Mouse (Mus musculus) kidney, postnatal 10 days (tissue): ENCODE measurements at regions not wholly inside any gene's neighbourhood (a gene's known extent, or its start where the extent isn't known, plus 50 kb on each side); places are given as distances from the start of the nearest gene placed in this dataset.

ENCODE experiments used
- DNase-seq: peaks from one replicate; pipeline ENCODE4 v3.0.0; 2021; ENCODE audit warnings: mixed read lengths

- peak; percentile 40 for DNase-seq
These were observed 81.3 kb downstream of the Atp6ap1l start for GRCm38 (mm10) chr13:90823877-90824276.

- DNase-seq = no peak
These were observed 83.3 kb downstream of the Atp6ap1l start for GRCm38 (mm10) chr13:90821898-90822297.

- DNase-seq = no peak
These were observed 84.7 kb downstream of the Atp6ap1l start for GRCm38 (mm10) chr13:90820453-90820852.

DNA sequence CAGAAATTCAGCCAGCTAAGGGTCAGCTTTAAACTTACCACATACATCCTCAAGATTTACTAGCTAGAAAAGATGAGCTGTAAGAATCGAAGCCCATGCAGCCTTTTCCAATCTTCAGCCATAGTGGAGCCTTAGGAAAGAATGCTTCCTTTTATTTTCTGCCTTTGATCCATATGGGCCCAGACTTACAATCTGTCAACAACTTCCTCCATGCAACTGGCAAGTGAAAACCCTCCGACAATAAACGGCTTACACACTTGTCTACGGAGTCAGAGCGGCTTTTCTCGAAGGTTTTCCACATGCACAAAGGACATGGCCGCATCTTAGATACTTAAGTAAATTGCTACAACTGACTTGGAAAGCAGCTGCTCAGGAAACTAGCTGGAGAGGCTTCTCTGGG is 85.2 kb downstream of the Atp6ap1l start:
- no peak for DNase-seq

DNA sequence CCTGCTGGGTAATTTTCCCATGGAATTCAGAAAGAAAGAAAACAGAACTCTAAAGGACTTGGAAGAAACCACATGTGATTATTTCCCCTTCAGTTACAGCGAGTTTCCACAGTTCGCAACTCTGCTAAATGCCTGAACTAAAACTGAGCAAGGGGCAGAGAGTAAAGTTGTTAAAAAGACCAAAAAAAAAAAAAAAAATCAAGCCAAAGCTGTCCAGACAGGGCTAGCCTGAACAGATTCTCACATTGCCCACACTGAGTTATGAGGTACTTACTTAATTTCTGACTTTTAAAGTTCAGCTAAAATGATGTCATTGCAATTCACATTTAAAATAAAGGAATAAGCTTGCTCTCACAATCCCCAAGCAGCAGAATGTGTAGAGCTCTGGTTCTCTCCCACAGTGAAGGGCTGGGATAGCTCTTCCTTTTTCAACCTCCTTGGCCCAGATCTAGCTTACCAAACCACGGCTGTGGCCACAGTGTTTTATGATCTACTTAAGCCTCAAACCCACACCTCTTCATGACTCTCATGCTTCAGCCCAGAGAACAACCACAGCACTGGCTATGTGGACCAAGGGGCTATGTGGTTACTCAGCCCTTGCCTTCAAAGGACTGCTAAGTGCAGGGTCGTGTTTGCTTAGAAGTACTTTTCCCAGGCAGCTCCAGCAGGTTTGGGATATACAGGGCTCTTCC is 90.8 kb downstream of the Atp6ap1l start:
- DNase-seq = no peak

- no peak for DNase-seq
These were observed 95.1 kb downstream of the Atp6ap1l start for GRCm38 (mm10) chr13:90810011-90810410.

DNA sequence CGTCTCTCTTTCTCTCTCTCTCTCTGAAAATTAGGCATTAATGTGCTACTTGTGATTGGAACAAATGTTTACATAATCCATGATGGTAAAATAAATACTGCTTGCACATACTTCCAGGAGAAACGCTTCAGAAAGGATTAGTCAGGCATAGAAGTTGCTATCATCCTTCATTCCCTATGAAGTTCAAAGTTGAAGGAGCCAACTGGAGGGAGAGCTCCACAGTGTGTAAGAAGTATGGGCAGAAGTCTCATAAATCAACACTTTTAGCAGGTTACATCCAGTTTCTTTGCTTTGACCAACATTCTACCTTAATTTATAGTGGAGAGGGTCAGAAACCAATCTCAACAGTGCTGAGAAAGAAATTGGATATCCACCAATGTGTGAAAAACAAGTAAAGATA is 105.5 kb downstream of the Atp6ap1l start:
- no peak for DNase-seq

GRCm38 (mm10) chr13:90798791-90799542 is 106.2 kb downstream of the Atp6ap1l start:
- peak; percentile 24 for DNase-seq

GRCm38 (mm10) chr13:90798381-90798780 is 106.8 kb downstream of the Atp6ap1l start:
- DNase-seq = no peak

- no peak for DNase-seq
These were observed 107.9 kb downstream of the Atp6ap1l start for GRCm38 (mm10) chr13:90797209-90797608.

- no peak for DNase-seq
These were observed 108.3 kb downstream of the Atp6ap1l start for GRCm38 (mm10) chr13:90796809-90797208.

- no peak for DNase-seq
These were observed 122.7 kb downstream of the Atp6ap1l start for GRCm38 (mm10) chr13:90782435-90782834.

- DNase-seq = no peak
These were observed 123.2 kb downstream of the Atp6ap1l start for GRCm38 (mm10) chr13:90781974-90782373.

- no peak for DNase-seq
These were observed 127.2 kb downstream of the Atp6ap1l start for GRCm38 (mm10) chr13:90777952-90778298.

DNA sequence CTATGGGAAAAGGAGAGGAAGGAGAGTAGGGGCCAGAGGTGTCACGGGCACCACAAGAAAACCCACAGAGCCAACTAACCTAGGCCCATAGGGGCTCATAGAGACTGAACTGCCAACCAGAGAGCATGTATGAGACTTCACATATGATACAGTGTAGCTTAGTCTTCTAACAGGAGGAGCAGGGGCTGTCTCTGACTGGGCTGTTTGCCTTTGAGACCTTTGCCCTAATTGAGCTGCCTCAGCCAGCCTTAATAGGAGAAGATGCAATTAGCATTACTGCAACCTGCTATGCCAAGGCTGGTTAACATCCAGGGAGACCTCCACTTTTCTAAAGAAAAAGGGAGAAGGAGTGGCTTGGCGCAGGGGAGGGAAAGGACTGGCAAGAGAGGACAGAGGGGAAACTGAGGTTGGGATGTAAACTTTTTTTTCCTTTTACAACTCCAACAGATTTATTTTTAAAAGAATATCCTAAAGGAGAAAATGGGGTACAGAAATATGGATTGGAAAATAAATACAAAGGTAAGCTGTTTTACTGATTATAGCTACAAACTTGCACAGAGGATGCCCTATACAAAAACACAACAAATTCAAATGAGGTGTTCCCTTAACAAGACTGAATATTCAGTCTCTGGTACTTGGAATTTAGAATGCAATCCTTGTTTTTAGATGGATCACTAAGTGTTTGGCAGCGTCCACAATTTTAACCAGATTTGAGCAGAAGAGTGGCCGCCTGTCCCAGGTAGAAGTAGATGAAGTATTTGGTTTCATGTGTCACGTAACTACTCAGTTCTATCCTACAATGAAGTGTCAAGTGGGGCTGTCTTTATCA is 127.8 kb downstream of the Atp6ap1l start:
- no peak for DNase-seq

DNA sequence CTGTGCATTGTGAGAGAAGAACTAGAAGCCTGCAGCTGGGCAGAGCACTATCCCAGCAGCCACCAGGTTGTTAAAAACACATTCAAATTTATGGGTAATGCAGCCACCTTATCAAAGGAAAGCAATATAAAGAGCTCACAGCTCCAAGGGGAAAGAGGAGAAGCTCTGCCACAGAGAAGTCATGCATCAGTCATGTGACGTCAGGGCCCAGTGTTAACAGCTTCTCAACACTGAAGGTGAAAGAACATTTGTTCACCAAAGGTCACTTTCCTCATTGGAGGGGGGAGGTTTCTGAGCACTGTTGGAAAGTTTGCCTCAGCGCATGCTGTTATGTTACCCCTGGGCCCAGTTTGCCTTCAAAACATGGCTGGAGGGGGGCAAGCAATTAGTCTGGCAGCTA is 143.0 kb downstream of the Atp6ap1l start:
- DNase-seq = no peak

DNA sequence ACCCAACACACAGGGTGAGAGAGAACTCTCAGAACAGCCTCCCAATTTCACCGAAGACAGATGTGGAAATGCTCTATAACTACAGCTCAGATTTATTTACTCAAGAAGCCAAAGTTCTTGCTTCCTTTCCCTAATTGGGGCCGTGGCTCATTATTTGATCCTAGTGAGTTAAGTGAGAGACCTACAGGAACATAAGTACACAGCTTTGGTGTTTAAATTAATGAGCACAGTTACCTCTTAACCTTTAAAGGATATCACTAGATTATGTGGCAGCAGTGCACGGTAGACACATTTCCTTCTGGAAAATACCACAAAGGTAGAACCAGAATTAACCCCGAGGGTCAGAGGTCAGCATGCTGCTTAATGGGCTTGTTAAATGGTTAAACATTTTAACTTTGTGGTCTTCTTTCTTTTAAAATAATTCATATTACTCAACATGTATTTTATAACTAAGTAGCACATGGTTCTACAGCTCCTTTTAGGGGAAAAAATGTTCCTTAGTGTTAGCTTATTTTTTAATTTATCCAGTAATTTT is 144.6 kb downstream of the Atp6ap1l start:
- DNase-seq = no peak

- no peak for DNase-seq
These were observed 150.7 kb downstream of the Atp6ap1l start for GRCm38 (mm10) chr13:90754451-90754850.

DNA sequence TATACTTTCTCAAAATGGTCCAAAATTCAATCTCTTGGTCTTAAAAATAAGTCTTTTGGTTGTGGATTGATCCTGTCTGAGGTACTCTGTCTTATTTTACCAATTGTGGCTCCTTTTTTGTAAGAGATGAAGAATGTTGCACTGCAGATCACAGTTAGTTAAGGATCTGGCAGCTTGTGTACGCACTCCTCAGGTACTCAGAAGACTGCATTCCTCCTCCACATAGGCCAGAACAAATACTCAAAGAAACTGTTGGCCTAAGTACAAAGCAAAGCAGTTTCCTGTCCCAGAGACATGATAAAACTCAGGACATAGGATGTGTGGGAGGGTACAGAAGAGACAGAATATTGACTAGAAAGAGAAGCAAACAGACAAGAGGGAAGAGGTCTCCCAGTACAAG is 155.4 kb downstream of the Atp6ap1l start:
- DNase-seq = no peak

DNA sequence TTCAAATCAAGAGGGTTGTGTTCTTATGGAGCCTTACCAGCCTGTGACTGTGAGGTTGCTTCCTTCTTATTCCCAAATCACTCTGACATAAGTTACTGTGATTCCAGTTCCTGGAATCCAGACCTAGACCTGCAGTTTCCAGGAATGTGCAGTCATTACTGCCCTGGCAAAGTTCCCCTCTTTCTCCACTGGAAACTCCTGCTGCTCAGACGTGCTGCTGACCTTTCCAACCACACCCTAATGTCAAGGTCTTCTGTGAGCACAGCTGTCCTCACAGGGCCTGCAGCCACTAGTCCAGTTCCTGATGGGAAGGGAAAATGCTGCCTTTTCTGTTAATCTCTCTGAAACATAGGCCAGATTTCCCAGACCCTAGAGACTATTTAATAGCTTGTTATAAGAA is 160.1 kb downstream of the Atp6ap1l start:
- no peak for DNase-seq

DNA sequence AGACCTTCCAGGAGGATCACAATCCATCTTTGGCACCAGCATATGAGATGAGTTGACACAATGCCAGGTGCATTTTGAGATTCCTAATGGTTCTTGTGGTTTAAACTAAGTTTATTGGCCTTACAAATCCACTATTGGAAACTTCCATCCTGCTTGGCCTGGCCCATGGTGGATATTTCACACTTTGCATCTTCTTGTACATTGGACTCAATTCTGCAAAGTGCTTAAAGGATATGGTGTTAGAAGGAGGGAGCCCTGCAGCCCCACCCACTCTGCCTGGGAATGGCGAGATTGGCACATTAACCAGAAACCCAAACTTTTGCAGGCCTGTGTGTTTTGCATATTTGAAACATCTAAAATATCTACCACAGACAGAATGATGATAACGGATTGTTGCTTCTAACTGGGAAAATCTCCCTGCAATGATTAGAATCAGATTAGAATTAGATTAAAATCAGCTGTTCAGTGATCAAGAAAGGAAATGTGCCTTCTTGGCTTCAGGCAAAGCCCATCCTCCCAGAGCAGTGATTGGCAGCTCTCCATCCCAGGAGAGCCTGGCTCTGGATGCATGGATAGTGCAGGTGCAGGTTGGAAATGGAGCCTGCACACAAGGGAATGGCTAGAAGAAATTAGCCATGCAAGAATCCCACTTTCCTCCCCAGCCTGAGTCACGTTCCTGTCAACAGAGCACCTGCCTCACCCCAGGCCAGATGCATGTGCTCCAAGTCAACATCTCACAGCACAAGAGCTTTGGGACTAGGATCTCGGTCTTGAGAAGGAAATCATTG is 162.3 kb downstream of the Atp6ap1l start:
- no peak for DNase-seq

- no peak for DNase-seq
These were observed 165.4 kb downstream of the Atp6ap1l start for GRCm38 (mm10) chr13:90739797-90740196.

DNA sequence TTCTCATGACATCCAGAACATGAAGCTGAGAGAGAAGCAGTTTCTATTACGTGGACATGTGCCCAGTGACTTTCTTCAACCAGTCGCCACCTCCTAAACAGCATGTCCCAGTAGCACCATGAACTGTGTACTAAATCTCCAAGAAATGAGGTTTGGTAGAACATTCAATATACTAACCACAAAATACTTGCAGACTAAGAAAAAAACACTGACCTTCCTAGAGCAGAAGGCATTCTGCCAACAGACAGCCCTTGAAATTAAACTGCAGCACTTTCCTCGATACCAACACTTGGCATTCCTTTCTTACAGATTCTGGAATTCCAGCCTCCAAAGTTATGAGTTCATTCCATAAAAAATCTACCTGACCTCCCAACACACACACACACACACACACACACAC is 166.6 kb downstream of the Atp6ap1l start:
- DNase-seq = no peak
